Mouse (Mus musculus): ENCODE results near the gene Lmf1.

The Lmf1 gene

GRCm38 (mm10) chr17:25696263-25696662, 117.4 kb downstream of the Lmf1 start:
- in situ Hi-C loops (cut with MboI, MseI): loop anchor here (5.0 to 10.0 kb wide), 2 partner anchors 219 to 301 kb away; no protein-coding TSS in a partner anchor

GRCm38 (mm10) chr17:25698446-25698845, 119.6 kb downstream of the Lmf1 start:
- in situ Hi-C loops (cut with MboI, MseI): loop anchor here (5.0 to 10.0 kb wide), 2 partner anchors 221 to 304 kb away; no protein-coding TSS in a partner anchor

GRCm38 (mm10) chr17:25700863-25701496, 122.1 kb downstream of the Lmf1 start:
- in situ Hi-C loops (cut with MboI, MseI): loop anchor here (10.0 kb wide), 1 partner anchor 56 kb away; no protein-coding TSS in a partner anchor

GRCm38 (mm10) chr17:25709994-25710393, 131.1 kb downstream of the Lmf1 start:
- in situ Hi-C loops (cut with MboI, MseI): loop anchor here (10.0 kb wide), 1 partner anchor 65 kb away; no protein-coding TSS in a partner anchor

GRCm38 (mm10) chr17:25711136-25711535, 132.3 kb downstream of the Lmf1 start:
- in situ Hi-C loops (cut with MboI, MseI): no loop called here
